Mouse (Mus musculus): ENCODE data around the gene Itga7. TPM values are rescaled to one million over a fixed set of nuclear protein-coding genes. Genes with fewer than 3 reads are reported as not detected.

Itga7 gene
- total RNA-seq, 4 experiments from 2014 or later: 161 to 179 (median 167) TPM

DNA sequence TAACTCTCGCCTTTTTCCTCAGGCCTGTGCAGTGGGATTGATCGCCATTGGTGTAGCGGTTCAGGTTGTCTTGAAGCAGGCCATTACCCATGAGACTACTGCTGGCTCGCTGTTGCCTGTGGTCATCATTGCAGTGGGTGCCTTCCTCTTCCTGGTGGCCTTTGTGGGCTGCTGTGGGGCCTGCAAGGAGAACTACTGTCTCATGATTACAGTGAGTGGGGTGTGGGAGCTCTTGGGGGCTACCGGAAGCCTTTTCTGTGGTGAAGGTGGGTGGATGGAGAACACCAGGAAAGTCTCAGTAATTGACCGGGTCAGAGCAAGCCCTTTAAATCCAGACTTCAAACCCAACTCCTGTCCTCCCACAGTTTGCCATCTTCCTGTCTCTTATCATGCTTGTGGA, 22.2 kb upstream of the Itga7 start:
- no peak for DNase-seq (ENCODE audit: low spot score)

DNA sequence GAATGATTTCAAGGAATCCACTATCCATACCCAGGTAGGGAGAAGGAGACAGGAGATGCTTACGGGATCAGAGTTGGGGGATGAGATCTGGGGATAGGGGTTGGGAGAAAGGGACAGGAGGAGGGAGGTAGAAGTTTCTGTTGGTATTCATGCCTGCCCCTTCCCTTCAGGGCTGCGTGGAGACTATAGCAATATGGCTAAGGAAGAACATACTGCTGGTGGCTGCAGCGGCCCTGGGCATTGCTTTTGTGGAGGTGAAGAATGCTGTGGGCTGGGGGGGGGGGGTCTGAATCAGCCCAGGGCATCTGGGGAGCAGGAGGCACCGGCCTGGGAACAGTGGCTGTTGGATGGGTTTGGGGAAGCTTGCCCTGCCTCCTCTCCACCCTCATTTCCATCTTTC, 21.4 kb upstream of the Itga7 start:
- DNase-seq (ENCODE audit: low spot score): no peak

DNA sequence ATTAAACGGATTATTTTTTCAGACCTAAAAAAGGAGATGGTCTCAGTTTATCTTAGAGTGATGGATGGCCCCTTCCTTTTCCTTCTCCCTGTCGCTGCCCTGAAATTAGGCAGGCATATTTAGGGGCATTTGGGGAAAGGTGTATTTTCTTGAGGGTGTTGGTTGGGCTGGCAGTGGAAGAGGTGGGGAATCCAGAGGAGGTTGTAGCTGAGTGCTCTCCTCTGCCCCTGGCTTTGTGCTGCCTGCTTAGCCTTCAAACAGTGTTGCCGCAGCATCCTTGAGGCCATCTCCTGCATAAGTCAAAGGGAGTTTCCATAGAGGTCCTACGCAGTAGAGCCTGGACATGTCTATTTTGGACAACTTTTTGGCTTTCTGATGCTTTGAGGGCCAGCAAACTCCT, 20.8 kb upstream of the Itga7 start:
- DNase-seq (ENCODE audit: low spot score): no peak

DNA sequence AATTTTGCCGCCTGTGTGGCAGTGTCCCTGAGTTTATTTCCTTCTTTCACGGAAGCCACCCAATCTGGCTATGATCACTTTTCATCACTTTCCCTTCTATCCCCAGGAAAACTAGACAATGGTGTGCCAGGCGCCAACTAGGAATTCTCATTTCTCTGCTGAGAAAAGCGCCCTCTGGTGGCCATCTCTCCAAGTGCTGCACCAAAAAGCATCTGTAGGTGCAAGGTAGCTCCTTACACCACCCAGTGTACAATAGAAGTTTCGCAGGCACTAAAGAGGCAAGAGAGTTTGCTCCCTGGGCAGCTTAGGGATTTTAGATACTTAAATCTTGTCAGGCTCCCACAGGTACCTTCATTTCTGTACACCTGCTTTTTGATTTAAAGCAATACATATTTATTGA, 20.4 kb upstream of the Itga7 start:
- peak; percentile 88 for DNase-seq (ENCODE audit: low spot score)

DNA sequence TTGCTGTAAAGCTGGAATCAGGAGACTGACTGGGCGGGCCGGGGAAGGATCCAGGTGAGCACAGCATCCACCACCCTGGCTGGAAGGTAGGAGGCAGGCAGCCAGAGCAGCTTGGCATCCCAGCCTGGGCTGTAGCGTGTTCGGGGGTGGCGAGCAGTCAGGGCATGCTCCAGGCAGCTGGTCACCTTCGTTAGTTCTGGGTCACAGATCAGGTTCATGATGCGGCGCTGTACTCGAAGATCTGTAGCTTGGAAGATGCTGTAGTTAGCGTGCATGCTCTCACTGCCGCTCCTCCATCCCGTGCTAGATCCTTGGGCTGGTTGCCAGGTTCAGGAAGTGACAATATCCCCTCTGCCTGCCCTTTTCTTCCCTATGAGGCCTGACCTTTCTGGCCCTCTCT, 19.9 kb upstream of the Itga7 start:
- DNase-seq (ENCODE audit: low spot score): no peak

DNA sequence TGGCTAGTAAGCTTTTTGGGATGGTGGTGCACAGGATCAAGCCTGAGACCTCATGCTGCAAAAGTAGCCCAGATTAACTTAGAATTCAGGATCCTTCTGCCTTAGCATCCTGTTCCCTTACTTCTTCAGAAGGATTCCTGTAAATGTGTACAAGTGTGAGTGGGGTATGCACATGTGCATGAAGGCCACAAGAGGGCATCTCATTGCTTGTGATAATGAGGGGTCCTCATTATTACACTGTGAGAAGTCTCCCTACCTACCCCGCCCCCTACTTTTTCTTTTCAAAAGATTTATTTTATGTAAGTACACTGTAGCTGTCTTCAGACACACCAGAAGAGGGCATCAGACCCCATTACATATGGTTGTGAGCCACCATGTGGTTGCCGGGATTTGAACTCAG, 18.1 kb upstream of the Itga7 start:
- DNase-seq (ENCODE audit: low spot score): no peak

DNA sequence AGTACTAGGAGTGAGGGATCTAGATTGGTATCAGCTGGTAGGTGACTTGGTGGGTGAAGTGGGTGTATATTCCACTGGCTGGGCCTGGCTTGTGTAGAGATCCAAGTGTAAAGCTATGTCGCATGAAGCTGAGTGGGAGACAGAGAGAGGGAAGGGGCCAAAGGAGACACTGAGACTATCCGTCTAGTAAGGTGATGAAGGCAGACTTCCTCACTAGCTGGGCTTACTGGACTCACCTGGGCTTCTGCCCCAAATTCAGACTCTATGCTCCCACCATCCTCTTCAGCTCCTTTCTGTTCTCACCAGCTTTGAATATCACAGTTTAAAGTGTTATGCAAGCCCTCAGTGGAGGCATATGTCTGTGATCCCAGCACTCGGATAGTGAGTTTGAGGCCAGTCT, 17.0 kb upstream of the Itga7 start:
- no peak for DNase-seq (ENCODE audit: low spot score)

DNA sequence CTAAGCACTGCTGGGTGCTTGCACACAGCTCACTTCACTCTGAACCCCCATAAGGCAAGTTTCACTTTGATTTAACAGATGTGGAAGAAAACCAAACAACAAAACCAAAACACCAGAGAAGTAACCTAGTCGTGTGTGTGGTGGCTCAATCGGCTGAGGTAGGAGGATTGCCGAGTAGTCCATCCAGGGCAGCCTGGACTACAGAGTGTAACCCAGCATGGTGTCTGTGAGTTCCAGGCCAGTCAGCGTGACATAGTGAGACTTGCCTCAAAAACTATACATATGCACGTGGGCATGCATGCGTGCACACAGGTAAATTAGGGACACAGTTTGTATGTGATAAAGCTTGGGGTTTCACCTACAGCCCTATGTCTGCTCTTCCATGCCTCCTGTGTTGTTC, 16.2 kb upstream of the Itga7 start:
- no peak for DNase-seq (ENCODE audit: low spot score)

DNA sequence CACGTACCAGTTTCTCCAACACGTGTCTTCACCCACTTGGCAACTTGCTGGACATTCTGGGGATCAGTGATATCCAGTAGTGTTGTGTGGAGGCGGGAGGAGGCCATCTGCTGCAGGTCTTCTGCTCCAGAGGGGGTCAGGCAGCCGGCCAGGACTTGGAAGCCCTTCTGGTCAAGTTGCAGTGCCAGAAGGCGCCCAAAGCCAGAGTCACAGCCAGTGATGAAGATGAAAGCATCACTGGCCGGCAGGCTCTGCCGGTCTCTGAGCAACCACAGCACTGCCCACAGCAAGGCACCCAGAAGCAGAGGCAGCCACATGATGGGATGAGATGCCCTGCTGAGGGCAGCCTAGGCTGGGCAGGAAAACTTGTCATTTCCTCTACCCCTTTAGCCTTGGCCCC, 15.4 kb upstream of the Itga7 start:
- DNase-seq (ENCODE audit: low spot score): no peak

DNA sequence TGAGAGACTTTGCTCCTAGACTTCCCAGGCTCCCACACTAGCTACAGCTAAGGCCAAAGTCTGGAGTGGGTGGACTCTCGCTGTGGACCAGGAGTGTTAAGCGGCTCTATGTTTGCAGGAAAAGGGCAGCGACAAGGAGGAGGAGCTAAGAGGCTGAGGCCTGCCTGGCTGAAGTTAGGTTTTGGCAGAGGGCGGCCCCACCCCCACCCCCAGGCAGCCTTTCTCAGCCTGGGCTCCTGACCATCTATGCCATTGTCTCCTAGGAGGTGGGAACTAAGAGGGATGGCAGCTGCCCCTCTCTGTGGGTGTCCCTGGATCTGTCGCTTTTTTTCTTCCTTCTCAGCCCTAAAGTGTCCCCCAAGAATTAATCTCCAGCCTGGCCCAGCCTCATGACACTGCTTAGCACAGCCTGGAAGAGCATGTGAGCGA, 14.4 kb upstream of the Itga7 start:
- DNase-seq (ENCODE audit: low spot score): no peak

DNA sequence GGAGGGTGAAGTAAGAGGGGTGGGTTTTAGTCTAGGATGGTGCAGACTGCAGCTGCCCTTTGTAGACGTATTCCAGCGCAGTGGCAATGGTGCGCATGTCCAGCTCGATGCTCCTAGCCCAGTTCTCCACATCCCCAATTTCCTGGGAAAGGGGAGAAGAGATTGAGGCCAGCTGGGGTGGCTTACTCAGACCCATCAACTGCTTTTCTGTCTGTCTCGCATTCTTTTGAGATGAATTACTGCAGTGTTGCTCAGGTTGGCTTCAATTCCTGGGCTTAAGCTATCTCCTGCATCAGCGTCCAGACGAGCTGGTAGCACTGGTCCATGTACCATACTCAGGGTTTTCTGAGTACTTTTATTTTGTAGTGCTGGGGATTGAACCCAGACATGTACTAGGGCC, 13.7 kb upstream of the Itga7 start:
- no peak for DNase-seq (ENCODE audit: low spot score)

DNA sequence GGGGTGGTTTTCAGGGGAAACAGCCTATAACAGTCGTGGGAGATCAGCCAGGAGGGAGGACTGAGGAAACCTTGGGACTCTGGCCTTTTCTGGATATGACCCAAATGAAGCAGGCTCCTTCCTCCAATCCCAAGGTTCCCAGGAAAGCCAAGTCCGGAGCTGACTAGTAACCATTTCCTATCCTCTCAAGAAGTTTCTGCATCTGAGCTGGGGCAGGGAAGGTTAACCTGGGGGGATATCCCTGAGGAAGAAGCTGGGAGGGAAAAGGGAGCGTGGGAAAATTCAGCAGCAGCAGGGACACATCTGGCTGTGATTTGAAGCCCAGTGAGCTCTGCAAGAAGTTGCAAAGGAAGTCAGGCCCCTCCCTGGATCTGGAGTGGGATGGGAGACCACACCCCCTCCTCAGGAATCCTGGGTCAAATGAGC, 12.9 kb upstream of the Itga7 start:
- no peak for DNase-seq (ENCODE audit: low spot score)

DNA sequence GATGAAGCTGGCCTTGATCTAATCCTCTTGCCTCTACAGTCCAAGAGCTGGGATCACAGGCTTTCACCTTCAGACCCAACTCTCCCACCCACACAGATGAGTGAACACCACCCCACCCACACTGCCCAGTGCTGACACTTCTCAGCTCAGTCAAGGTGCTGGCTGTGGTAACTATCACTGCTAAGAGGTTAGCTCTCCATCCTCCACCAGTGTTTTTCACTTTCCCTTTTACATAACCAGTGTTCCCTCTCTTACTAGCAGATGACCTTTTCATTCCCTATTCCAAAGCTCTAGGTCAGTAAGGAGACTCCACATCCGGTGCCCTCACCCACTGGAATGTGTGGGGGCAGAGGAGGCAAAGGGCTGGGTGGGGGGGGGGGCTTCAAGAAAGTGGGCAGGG, 12.4 kb upstream of the Itga7 start:
- DNase-seq (ENCODE audit: low spot score): no peak

DNA sequence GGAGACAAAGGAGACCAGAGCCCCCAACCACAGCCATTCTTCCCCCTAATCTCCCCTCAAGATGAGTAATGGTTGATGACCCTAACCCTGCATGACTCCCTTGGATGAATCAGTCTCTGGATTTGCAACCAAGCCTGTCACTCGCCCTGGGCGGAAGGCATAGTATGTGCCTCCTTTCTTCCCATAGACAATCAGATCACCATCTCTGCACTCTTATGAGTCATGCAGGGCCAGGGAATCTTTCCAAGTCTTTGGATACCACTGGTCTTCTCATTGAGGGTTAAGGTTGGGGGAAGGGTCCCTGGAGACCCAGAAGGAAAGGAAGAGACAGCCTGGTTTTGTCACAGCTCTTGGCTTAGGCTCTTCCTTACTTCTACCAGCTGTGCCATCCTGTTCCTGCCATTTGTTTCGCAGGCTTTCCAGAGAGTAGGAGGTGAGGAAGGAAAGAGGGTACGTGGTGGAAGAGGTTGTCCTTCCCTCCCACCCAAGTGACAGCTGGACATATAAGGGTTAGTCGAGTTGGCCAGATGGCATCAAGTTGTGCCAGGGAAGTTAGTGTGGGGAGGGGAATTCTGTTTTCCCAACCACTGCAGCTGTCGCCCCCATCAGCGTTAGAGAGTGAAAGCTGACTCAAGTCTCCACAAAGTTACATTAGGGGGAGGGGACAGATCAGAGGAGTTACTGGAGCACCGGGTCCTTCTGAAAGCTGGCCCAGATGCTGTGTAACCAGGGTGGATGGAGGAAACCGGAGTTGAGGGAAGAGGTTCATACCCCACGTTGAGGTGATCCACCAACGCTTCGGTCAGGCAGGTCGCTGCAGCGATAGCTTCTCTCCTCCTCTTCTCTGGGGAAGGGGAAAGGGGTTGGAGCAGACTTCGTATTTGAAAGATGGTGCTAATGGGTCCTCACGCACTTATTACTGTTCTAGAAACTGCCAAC, 11.5 kb upstream of the Itga7 start:
- DNase-seq (ENCODE audit: low spot score): no peak

DNA sequence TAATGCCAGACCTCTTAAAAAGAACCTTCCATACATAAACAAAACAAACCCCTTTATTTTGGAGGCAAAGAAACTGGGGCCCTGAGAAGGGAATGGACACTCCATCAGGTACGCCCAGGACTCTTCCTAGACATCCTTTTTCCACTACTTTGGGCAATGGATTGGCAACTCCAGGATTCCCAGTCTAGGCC, 10.9 kb upstream of the Itga7 start, which contains the start of gene Rdh5:
Rdh5 (minus strand) TSS at position 67 of the 191 bp plus-strand sequence.
- no peak for DNase-seq (ENCODE audit: low spot score)

DNA sequence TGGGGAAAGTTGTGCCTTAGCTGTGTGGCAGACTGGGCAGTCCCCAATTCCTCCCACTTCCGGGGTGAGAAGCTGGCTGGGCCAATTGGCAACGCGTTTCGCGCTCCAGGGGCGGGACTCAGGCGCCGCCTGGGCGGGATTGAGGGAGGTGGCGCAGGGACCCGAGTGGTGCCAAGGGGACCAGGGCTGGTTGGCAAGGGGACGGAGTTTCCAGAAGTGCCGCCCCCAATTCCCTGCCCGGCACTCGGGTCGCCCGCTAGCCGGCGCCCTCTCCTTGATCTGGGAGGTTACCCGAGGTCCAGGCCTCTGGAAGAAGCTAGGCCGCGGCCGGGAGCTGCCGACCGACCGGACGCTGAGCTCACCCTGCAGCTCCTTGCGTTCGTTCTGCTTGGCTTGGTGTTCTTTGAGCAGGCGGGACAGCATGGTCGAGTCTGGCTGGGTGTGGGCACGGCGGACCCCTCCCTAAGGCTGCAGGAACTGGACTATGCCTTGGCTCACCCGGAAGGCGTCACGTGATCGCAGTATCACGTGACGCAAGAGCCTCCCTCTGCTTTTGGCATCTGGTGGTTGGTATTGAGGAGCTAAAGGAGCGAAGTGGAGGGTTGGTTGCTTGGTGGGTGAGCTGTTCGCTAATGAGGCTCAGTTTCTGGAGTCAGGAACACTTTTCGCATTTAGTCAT, 10.5 kb upstream of the Itga7 start:
- DNase-seq (ENCODE audit: low spot score): peak; percentile 96

DNA sequence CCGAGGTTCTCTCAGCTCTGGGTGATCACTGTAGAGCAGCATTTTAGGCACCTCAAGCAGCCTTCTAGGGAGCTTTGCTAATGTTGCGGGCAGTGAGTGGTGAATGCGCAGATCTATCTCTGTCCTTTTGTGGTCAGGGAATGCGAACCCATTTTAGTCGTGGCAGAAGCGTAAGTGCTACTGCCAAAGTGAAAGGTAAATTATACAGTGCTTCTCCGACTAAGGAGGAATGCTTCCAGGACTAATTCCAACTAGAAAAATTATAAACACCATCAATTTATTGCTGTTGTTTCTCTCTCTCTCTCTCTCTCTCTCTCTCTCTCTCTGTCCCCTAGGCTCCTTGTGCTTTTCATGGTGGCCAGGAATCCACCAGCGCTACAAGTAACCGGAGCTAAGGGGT, 9.7 kb upstream of the Itga7 start, which contains the start of gene Bloc1s1:
Bloc1s1 (minus strand) TSS at position 101 of the 400 bp plus-strand sequence.
- no peak for DNase-seq (ENCODE audit: low spot score)

DNA sequence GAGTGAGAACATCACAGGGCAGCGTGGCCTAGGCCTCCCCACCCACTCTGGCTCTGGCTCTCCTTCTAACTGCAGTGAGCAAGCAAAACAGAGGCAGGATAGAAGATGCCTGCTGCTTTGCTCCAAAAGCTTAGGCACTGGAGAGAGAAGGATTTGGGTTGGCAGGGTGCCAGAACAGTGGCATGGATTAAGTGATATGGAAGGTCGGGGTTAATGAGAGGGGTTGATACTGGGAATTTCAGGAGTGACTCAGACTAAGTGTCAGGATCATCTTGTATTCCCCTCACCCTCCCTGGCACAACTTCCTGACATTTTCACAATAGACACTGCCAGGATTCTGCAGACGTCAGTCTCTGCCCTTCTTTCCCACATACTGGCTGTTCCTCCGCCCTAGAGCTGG, 5.3 kb upstream of the Itga7 start:
- no peak for DNase-seq (ENCODE audit: low spot score)

DNA sequence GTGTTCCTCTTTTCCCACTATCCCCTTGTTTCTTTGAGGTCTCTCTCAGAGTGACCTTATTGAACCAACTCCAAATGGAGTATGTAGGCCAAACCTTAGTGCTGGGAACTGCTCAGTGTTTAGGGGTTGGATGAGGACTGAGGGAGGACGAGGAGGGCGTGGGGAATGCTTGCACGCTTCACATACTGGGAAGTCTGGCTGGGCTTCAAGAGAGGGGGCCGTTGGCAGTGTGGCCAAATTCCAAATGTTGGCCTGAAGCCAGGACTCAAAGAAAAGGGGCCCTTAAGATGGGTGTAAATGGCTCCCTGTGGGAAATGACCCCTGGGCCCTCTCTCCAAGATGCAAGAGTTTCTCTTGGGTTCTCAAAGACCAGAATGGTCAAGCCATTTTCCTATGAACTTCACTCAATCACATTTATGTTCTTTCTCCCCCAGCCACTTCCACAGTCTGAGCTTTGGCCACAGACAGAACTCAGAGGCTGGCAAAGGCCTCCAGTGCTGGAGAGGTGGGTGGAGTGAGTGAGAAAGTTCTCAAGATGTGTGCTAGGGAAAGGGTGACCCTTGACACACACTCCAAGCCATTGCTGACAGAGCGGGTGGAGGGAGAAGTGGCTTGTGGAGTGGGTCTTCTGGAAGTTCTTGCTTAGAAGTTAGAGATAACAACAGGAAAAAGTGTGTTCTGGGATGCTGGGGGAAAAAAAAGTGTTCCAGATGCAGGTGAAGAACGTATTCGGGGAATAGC, 3.8 kb upstream of the Itga7 start:
- no peak for DNase-seq (ENCODE audit: low spot score)

DNA sequence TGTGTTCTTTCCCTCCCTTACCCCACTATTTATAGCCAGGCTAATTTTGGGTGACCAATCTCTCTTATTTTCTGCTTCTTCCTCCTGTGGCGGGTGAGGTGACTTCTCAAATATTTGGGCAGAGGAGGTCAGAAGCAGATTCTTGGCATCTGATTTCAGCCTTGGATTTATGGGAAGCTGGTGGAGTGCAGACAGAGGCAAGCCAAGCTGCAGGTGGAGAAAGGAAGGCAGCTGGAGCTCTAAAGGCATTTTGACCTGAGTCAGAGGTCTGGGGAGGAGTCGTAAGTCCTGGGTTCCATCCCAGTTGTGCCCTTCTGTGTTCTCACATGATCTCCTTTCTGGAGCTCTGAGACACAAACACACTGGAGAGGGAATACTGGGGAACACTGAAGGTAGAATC, 2.2 kb upstream of the Itga7 start:
- no peak for DNase-seq (ENCODE audit: low spot score)

DNA sequence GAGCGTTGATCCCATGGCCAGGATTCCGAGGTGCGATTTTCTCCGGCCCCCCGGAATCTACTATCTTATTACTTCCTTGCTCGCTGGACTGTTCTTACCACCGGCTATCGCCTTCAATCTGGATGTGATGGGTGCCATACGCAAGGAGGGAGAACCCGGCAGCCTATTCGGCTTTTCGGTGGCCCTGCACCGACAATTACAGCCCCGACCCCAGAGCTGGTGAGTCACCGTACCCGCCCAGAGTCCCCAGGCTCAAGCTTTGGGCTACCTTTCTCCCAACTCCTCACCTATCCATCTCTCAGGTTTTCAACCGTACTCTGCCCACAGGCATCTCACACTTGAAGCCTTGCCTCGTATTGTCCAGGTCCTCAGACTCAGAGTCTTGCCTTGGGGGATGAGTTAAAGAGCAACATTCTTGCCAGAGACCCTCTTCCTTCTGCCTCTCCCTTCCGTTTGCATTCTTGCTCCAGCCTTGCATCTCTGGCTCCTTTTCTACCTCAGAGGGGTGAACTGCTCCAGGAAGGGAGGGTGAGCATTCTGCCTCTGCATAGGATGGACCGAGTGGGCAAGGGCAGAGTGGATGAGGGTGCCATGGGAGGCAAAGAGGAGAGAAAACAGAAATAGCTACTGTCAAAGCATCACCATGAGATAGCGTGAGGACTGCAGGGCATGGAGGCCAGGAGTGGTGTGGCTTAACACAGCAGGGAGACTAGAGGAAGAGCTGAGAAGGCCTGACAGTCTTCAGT, 531 bp downstream of the Itga7 start:
- no peak for DNase-seq (ENCODE audit: low spot score)
